Mouse (Mus musculus): ENCODE results near the gene Plekhh1.

Plekhh1 gene

GRCm38 (mm10) chr12:79069916-79070315 lies 41.0 kb downstream of the Plekhh1 start:
- in situ Hi-C loops (cut with MseI, MboI): no loop called here

- in situ Hi-C loops (cut with MseI, MboI): no loop called here
Observed at GRCm38 (mm10) chr12:79070736-79071333, 41.9 kb downstream of the Plekhh1 start.

GRCm38 (mm10) chr12:79072576-79072975 lies 43.6 kb downstream of the Plekhh1 start:
- in situ Hi-C loops (cut with MseI, MboI): no loop called here

- in situ Hi-C loops (cut with MseI, MboI): no loop called here
Observed at GRCm38 (mm10) chr12:79073362-79073761, 44.4 kb downstream of the Plekhh1 start.

GRCm38 (mm10) chr12:79089182-79089812 lies 60.3 kb downstream of the Plekhh1 start, which contains the start of gene Pigh:
Gene Pigh (minus strand): TSS chr12:79089651.
- in situ Hi-C loops (cut with MseI, MboI): loop anchor here in 1 of 2 experiments (10.0 kb wide), 1 partner anchor 54 kb away; no protein-coding TSS in a partner anchor

DNA sequence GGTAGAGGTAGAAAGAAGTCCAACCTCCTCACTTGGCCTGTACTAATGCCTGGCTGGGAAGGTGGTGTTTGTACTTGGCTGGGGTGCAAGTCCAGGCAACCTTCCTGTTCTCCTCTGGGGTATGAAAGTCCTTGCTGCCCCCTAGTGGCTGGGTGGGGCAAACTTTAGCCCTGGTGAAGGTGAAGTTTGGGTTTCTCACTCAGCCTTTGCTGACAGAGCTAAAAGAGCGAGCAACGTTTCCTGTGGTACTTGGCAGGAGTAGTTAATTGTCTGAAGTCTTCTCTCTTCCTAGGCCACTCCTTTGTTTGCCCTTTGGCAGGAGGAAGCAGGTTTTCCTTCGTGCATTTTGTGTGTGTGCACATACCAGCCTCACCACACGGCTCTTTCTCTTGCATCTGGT lies 63.6 kb downstream of the Plekhh1 start:
- in situ Hi-C loops (cut with MseI, MboI): loop anchor here in 1 of 2 experiments (5.0 kb wide), 1 partner anchor 70 kb away; no protein-coding TSS in a partner anchor

DNA sequence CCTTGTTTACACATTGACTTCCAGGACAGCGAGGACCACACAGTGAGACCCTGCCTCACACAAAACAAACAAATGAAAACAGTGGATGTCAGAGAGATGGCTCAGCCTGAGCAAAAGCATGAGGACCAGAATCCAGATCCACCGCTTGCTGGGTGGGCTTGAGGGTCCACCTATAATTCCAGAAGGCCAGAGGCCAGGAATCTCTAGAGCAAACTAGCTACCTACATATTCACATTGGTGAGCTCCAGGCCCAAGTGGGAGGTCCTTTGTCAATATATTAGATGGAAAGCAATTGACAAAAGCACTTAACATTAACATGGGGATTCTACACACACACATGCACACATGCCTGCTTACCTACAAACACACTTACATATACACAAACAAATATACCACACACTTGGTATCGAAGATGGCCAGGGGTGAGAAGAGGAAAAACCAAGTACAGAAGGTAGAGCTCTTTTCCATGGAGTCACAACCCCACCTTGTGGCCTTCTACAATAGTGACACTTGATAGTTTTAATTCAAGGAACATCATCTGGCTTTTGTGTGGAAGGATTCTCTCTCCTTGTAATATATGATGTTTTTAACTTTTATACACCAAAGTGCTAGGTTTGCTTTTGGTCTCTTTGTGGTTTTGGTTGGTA lies 68.3 kb downstream of the Plekhh1 start:
- in situ Hi-C loops (cut with MseI, MboI): loop anchor here (5.0 kb wide), 1 partner anchor 180 kb away; no protein-coding TSS in a partner anchor

DNA sequence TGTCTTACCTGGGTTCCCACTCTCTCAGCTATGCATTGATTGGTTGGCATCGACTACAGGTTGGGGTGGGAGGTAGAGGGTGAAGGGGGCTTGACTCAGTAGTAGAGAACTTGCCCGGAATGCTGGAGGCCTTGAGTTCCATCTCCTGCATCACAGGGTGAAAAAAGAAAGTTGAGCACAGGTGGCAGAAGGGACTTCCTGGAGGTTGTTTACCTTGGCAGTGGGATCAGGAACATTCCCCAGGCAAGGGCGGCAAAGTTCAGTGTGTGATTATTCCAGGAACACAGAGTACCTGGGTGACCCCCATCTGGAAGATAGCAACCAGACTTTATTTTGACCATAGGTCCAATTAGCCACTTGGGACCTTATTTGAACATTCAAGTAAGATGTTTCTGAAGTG lies 74.8 kb downstream of the Plekhh1 start:
- in situ Hi-C loops (cut with MseI, MboI): no loop called here

DNA sequence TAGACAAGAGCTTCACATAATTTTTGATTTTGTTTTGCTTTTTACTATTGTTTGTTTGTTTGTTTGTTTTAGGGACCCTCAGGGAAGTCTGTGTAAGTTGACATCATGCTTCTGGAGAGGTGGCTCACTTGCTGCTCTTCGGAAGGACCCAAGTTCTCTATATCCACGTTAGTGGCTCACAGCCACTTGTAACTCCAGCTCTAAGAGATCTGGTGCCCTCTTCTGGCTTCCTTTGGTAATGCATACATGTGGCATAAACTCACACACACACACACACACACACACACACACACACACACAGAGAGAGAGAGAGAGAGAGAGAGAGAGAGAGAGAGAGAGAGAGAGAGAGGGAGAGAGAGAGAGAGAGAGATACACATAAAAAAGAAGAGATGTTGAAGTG lies 75.6 kb downstream of the Plekhh1 start:
- in situ Hi-C loops (cut with MseI, MboI): no loop called here

GRCm38 (mm10) chr12:79105312-79105711 lies 76.3 kb downstream of the Plekhh1 start:
- in situ Hi-C loops (cut with MseI, MboI): no loop called here

GRCm38 (mm10) chr12:79118991-79119390 lies 90.0 kb downstream of the Plekhh1 start:
- in situ Hi-C loops (cut with MseI, MboI): no loop called here

GRCm38 (mm10) chr12:79122820-79123219 lies 93.9 kb downstream of the Plekhh1 start:
- in situ Hi-C loops (cut with MseI, MboI): no loop called here

DNA sequence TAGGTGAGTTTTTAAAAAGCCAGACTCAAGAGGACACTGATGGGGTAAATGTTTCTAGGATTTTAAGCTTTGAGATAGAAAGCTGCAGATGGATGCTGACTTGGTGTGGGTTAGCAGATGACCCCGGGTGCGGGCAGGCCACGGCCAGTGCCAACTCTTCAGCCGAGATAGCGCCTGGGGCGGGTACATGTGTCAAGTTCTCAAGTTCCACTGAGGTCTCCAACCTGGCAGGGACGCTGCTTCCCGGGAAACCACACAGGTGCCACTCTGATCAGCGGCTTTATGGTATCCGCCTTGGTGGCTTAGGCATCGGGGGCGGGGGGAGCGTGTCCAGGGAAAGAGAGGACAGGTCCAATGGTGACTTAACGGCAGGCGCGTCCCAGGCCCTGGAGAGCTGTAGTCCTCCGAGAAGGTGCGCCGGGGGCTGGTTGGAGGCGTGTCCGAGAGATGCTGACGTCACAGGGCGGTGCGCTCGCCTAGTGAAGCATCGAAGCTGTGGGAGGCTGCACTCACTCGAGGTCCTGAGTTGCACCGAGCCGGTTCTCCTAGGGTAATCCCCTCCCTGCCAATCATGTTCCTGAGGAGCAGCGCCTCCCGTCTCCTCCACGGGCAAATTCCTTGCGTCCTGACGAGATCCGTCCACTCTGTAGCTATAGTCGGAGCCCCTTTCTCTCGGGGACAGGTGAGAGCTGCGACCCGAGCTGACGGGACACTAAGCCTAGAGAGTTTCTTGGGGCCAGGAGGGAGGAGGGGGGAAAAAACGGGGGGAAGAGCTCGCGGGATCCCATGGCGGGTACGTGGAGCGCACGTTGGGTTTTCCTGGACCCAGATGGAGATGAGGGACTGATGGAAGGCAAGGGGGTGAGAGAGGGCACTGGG lies 101.6 kb downstream of the Plekhh1 start, which contains the start of gene Arg2:
Gene Arg2, plus strand, starts transcription at position 479 of the 879 bp plus-strand sequence.
- in situ Hi-C loops (cut with MseI, MboI): no loop called here

All from mouse trophoblast stem cell (cell line).